Mouse (Mus musculus) mesoderm, embryonic 11.5 days (tissue): ENCODE measurements around the gene Rbm47.
"Not testable (repeated sequence)": the region's sequence is repeated elsewhere in the genome, so short reads cannot be mapped to it uniquely, and the experiment has no call there.

Experiments used
- DNase-seq: peaks from one replicate; pipeline ENCODE4 v3.0.0-alpha.2; 2012; ENCODE audit warnings: low read depth, low spot score

The Rbm47 gene

GRCm38 (mm10) chr5:66028232-66028631 is 144.7 kb downstream of the Rbm47 start:
- no peak for DNase-seq

GRCm38 (mm10) chr5:66027206-66027605 is 145.7 kb downstream of the Rbm47 start:
- DNase-seq: no peak

- DNase-seq: no peak
These were observed 146.1 kb downstream of the Rbm47 start for GRCm38 (mm10) chr5:66026796-66027195.

- DNase-seq: no peak
These were observed 157.4 kb downstream of the Rbm47 start for GRCm38 (mm10) chr5:66015449-66015961.

- DNase-seq: no peak
These were observed 158.5 kb downstream of the Rbm47 start for GRCm38 (mm10) chr5:66014437-66014836.

GRCm38 (mm10) chr5:66013999-66014398 is 158.9 kb downstream of the Rbm47 start:
- no peak for DNase-seq

- no peak for DNase-seq
These were observed 164.5 kb downstream of the Rbm47 start for GRCm38 (mm10) chr5:66008245-66008967.

- no peak for DNase-seq
These were observed 167.8 kb downstream of the Rbm47 start for GRCm38 (mm10) chr5:66005041-66005678.

GRCm38 (mm10) chr5:66004134-66004925 is 168.6 kb downstream of the Rbm47 start, which contains the start of gene 9130230L23Rik:
TSS of gene 9130230L23Rik (minus strand) at chr5:66004285.
- DNase-seq: no peak

GRCm38 (mm10) chr5:66001232-66001631 is 171.7 kb downstream of the Rbm47 start:
- DNase-seq: no peak

GRCm38 (mm10) chr5:66000567-66001125 is 172.3 kb downstream of the Rbm47 start:
- no peak for DNase-seq

- no peak for DNase-seq
These were observed 172.8 kb downstream of the Rbm47 start for GRCm38 (mm10) chr5:66000074-66000473.

GRCm38 (mm10) chr5:65999106-65999505 is 173.8 kb downstream of the Rbm47 start:
- DNase-seq: no peak

GRCm38 (mm10) chr5:65997813-65998212 is 175.1 kb downstream of the Rbm47 start:
- no peak for DNase-seq

GRCm38 (mm10) chr5:65994643-65995042 is 178.3 kb downstream of the Rbm47 start:
- no peak for DNase-seq

- no peak for DNase-seq
These were observed 181.7 kb downstream of the Rbm47 start for GRCm38 (mm10) chr5:65991191-65991590.

GRCm38 (mm10) chr5:65987004-65987403 is 185.9 kb downstream of the Rbm47 start:
- not testable (repeated sequence) for DNase-seq

GRCm38 (mm10) chr5:65986426-65986825 is 186.5 kb downstream of the Rbm47 start:
- no peak for DNase-seq

GRCm38 (mm10) chr5:65975731-65976130 is 197.2 kb downstream of the Rbm47 start:
- no peak for DNase-seq

- no peak for DNase-seq
These were observed 199.7 kb downstream of the Rbm47 start for GRCm38 (mm10) chr5:65973189-65973588.

GRCm38 (mm10) chr5:65968004-65968403 is 204.9 kb downstream of the Rbm47 start:
- no peak for DNase-seq

GRCm38 (mm10) chr5:65967091-65967490 is 205.8 kb downstream of the Rbm47 start:
- no peak for DNase-seq
